Mouse (Mus musculus): ENCODE results near the gene Ccdc13. TPM values are rescaled to one million over a fixed set of nuclear protein-coding genes. Genes with fewer than 3 reads are reported as not detected.

The Ccdc13 gene
- polyA plus RNA-seq, 1 experiment from 2014 or later: not detected

- Histone ChIP-seq H3K4me3 (ENCODE audit: low read depth, low read length) (no peak overlapping the region), H3K27me3 (ENCODE audit: insufficient read depth, low read length) (no peaks in the 10 kb centered on the region), H3K4me2 (ENCODE audit: low read depth, low read length) (no peak overlapping the region), H3K27ac (ENCODE audit: low read depth) (no peak overlapping the region), H3K4me1 (ENCODE audit: insufficient read depth) (no peaks in the 10 kb centered on the region), H3K9me3 (ENCODE audit: low read length) (no peaks in the 10 kb centered on the region), H3K9ac (replicated peaks) (no peak overlapping the region), H3K36me3 (replicated peaks; ENCODE audit: insufficient read depth, low read length) (no peaks in the 10 kb centered on the region)
- TF ChIP-seq EP300 (IDR thresholded peaks at IDR 0.05; ENCODE audit: low read depth): no peak
- TF ChIP-seq CTCF (IDR thresholded peaks at IDR 0.05; ENCODE audit: low read depth): no peak
- DNase-seq (no peak), ATAC-seq (no peak)
- 69% methylated on average over 2 of the region's 2 CpGs for WGBS (ENCODE audit: insufficient replicate concordance)
Observed at GRCm38 (mm10) chr9:121872062-121872683, 32.9 kb upstream of the Ccdc13 start.

GRCm38 (mm10) chr9:121869973-121870515 lies 30.8 kb upstream of the Ccdc13 start:
- ATAC-seq (no peak), DNase-seq (no peak)
- Histone ChIP-seq H3K9ac (replicated peaks) (no peak overlapping the region), H3K4me2 (ENCODE audit: low read depth, low read length) (no peak overlapping the region), H3K9me3 (ENCODE audit: low read length) (no peaks in the 10 kb centered on the region), H3K27ac (ENCODE audit: low read depth) (no peak overlapping the region), H3K36me3 (replicated peaks; ENCODE audit: insufficient read depth, low read length) (no peaks in the 10 kb centered on the region), H3K27me3 (ENCODE audit: insufficient read depth, low read length) (no peaks in the 10 kb centered on the region), H3K4me1 (ENCODE audit: insufficient read depth) (no peaks in the 10 kb centered on the region), H3K4me3 (ENCODE audit: low read depth, low read length) (no peak overlapping the region)
- TF ChIP-seq CTCF (IDR thresholded peaks at IDR 0.05; ENCODE audit: low read depth) (no peak), EP300 (IDR thresholded peaks at IDR 0.05; ENCODE audit: low read depth) (no peak)
- 65% methylated on average over 4 of the region's 4 CpGs for WGBS (ENCODE audit: insufficient replicate concordance)

GRCm38 (mm10) chr9:121869432-121869831 lies 30.2 kb upstream of the Ccdc13 start:
- Histone ChIP-seq H3K27ac (ENCODE audit: low read depth) (no peak overlapping the region), H3K27me3 (ENCODE audit: insufficient read depth, low read length) (no peaks in the 10 kb centered on the region), H3K36me3 (replicated peaks; ENCODE audit: insufficient read depth, low read length) (no peaks in the 10 kb centered on the region), H3K9me3 (ENCODE audit: low read length) (no peaks in the 10 kb centered on the region), H3K4me2 (ENCODE audit: low read depth, low read length) (no peak overlapping the region), H3K9ac (replicated peaks) (no peak overlapping the region), H3K4me1 (ENCODE audit: insufficient read depth) (no peaks in the 10 kb centered on the region), H3K4me3 (ENCODE audit: low read depth, low read length) (no peak overlapping the region)
- TF ChIP-seq EP300 (IDR thresholded peaks at IDR 0.05; ENCODE audit: low read depth) (no peak), CTCF (IDR thresholded peaks at IDR 0.05; ENCODE audit: low read depth) (no peak)
- WGBS (ENCODE audit: insufficient replicate concordance): 81% methylated on average over 5 of the region's 5 CpGs
- DNase-seq: no peak
- no peak for ATAC-seq

GRCm38 (mm10) chr9:121868236-121868635 lies 29.0 kb upstream of the Ccdc13 start:
- H3K4me1 ChIP-seq (ENCODE audit: insufficient read depth): no peaks in the 10 kb centered on the region
- no peak overlapping the region for H3K9ac ChIP-seq (replicated peaks)
- H3K9me3 ChIP-seq (ENCODE audit: low read length): no peaks in the 10 kb centered on the region
- DNase-seq (no peak), ATAC-seq (no peak)
- H3K27me3 ChIP-seq (ENCODE audit: insufficient read depth, low read length): no peaks in the 10 kb centered on the region
- H3K4me2 ChIP-seq (ENCODE audit: low read depth, low read length): no peak overlapping the region
- TF ChIP-seq EP300 (IDR thresholded peaks at IDR 0.05; ENCODE audit: low read depth) (no peak), CTCF (IDR thresholded peaks at IDR 0.05; ENCODE audit: low read depth) (no peak)
- H3K4me3 ChIP-seq (ENCODE audit: low read depth, low read length): no peak overlapping the region
- no peaks in the 10 kb centered on the region for H3K36me3 ChIP-seq (replicated peaks; ENCODE audit: insufficient read depth, low read length)
- H3K27ac ChIP-seq (ENCODE audit: low read depth): no peak overlapping the region
- WGBS (ENCODE audit: insufficient replicate concordance): 68% methylated on average over 6 of the region's 6 CpGs

GRCm38 (mm10) chr9:121867632-121868031 lies 28.4 kb upstream of the Ccdc13 start:
- Histone ChIP-seq H3K4me2 (ENCODE audit: low read depth, low read length) (no peak overlapping the region), H3K4me3 (ENCODE audit: low read depth, low read length) (no peak overlapping the region), H3K27ac (ENCODE audit: low read depth) (no peak overlapping the region), H3K9me3 (ENCODE audit: low read length) (no peaks in the 10 kb centered on the region), H3K36me3 (replicated peaks; ENCODE audit: insufficient read depth, low read length) (no peaks in the 10 kb centered on the region), H3K9ac (replicated peaks) (no peak overlapping the region), H3K27me3 (ENCODE audit: insufficient read depth, low read length) (no peaks in the 10 kb centered on the region), H3K4me1 (ENCODE audit: insufficient read depth) (no peaks in the 10 kb centered on the region)
- ATAC-seq (no peak), DNase-seq (no peak)
- WGBS (ENCODE audit: insufficient replicate concordance): 81% methylated on average over 6 of the region's 6 CpGs
- TF ChIP-seq CTCF (IDR thresholded peaks at IDR 0.05; ENCODE audit: low read depth): no peak
- no peak for TF ChIP-seq EP300 (IDR thresholded peaks at IDR 0.05; ENCODE audit: low read depth)

- TF ChIP-seq CTCF (IDR thresholded peaks at IDR 0.05; ENCODE audit: low read depth) (no peak), EP300 (IDR thresholded peaks at IDR 0.05; ENCODE audit: low read depth) (no peak)
- H3K4me3 ChIP-seq (ENCODE audit: low read depth, low read length): no peak overlapping the region
- DNase-seq (no peak), ATAC-seq (no peak)
- no peaks in the 10 kb centered on the region for H3K4me1 ChIP-seq (ENCODE audit: insufficient read depth)
- H3K27me3 ChIP-seq (ENCODE audit: insufficient read depth, low read length): no peaks in the 10 kb centered on the region
- no peaks in the 10 kb centered on the region for H3K9me3 ChIP-seq (ENCODE audit: low read length)
- H3K4me2 ChIP-seq (ENCODE audit: low read depth, low read length): no peak overlapping the region
- H3K9ac ChIP-seq (replicated peaks): no peak overlapping the region
- H3K27ac ChIP-seq (ENCODE audit: low read depth): no peak overlapping the region
- H3K36me3 ChIP-seq (replicated peaks; ENCODE audit: insufficient read depth, low read length): no peaks in the 10 kb centered on the region
- 51% methylated on average over 3 of the region's 3 CpGs for WGBS (ENCODE audit: insufficient replicate concordance)
Observed at GRCm38 (mm10) chr9:121865425-121866008, 26.3 kb upstream of the Ccdc13 start.
